Mouse (Mus musculus): Measurements from ENCODE around the gene Mlip.
"Not testable (repeated sequence)": the region's sequence is repeated elsewhere in the genome, so short reads cannot be mapped to it uniquely, and the experiment has no call there.

The Mlip gene

DNA sequence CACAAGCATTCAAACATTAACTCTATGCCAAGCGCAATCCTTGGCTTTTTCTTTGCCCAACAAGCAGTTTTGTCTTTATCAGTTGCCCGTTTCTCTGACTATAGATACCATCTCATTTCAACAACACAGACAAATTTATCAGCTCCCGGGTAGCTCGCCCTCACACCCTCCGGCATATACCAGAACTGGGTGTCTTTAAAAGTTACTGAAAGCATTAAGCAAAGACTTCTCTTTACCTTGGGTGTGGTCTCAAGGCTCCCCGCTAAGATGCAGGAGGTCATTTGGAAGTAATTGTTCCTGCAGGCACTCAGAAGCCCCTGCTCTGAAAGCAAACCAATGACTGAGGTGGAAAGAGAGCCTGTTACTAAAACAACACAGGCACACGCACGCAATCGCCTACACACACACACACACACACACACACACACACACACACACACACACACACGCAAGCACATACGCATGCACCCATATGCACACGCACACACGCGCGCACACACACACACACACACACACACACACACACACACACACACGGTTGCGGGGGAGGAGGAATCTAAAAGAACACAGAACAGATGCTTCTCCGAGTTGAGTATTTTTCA is 101.2 kb downstream of the Mlip start:
- in situ Hi-C loops (cut with MboI; ENCODE audit: low sequenced_read_pairs): no loop called here

- in situ Hi-C loops (cut with MboI; ENCODE audit: low sequenced_read_pairs): no loop called here
Measured at GRCm38 (mm10) chr9:77198250-77198649, 154.5 kb downstream of the Mlip start.

DNA sequence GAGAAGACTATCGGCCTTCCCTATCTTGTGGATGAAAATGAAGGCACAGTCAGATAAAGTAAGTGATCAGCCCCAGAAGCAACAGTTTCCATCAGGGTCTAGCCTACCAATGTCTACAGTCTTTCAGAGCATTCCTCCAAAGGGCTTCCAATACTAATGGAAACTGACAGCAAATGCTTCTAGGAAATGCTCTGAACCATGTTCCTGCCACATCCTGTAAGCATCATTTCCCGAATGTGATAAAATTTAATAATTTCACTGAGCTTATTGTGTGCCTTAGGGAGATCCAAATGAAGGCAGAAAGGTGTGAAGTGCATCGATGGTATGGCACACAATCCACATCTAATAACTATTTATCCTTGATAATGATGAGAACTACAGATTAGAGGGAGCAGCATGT is 173.3 kb downstream of the Mlip start:
- in situ Hi-C loops (cut with MboI; ENCODE audit: low sequenced_read_pairs): no loop called here

DNA sequence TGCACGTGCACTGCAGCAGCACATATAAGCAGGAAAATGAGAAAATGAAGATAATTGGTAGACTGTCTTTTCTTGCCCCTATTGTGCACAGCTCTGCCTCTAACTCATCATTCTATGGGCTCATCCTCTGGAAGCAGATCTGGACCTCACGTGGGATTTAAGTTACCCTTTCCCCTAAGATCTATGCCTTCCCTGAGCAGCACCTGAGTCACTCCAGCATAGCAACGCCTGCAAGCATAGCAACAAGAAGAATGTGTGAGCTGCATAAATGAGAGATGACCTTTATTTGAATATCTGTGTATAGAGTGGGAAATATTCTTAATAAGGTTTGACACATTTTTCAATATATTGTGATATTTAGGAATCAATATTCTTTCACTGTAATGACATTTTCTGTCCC is 176.9 kb downstream of the Mlip start:
- in situ Hi-C loops (cut with MboI; ENCODE audit: low sequenced_read_pairs): no loop called here

- in situ Hi-C loops (cut with MboI; ENCODE audit: low sequenced_read_pairs): no loop called here
Measured at GRCm38 (mm10) chr9:77172044-77172443, 180.7 kb downstream of the Mlip start.

DNA sequence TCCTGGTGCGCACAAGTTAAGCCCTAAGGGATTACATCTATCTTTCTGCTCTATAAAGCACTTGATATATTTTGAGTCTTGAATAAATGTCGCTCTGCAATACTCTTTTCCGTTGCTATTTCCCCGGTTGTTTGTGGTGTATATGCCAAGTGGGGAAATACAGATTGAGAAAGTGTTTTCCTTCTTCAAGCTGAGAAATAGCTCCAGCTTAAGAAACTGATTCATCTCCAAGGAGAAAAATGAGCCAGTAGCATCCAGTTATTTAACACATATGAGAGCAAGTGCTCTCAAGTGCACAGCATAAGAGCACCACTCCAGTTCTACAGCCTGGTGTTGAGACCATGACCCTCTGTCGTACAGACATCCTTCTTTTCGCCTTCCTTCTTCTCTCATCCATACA is 186.9 kb downstream of the Mlip start:
- in situ Hi-C loops (cut with MboI; ENCODE audit: low sequenced_read_pairs): no loop called here

GRCm38 (mm10) chr9:77161764-77162163 is 191.0 kb downstream of the Mlip start:
- in situ Hi-C loops (cut with MboI; ENCODE audit: low sequenced_read_pairs): no loop called here

DNA sequence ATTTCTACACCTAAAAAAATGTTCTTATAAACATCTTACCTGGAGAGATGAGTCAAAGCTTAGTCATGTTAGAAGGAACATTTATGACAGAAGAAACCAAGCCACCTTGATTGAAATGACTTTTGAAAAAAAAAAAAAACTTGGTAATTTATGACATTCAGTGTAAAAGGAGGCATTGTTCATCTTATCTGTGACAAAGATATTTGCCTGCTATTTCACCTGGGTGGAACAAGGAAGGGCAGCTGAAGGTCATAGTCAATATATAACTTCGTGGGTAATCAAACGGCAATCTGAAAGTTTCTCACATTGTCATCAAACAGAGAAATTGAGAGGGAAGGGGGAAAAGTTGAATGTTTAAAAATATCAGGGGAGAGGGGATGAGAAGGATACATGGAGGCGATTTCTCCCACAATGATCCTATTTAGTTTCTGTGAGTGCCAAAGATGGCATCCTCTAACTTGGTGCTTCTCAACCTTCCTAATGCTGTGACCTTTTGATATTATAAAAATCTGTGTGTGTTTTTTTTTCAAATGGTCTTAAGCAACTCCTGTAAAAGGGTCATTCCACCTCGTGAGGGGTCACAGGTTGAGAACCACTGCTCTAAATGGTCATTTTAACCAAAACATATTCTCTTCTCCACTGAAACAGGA is 192.4 kb downstream of the Mlip start:
- in situ Hi-C loops (cut with MboI; ENCODE audit: low sequenced_read_pairs): no loop called here

DNA sequence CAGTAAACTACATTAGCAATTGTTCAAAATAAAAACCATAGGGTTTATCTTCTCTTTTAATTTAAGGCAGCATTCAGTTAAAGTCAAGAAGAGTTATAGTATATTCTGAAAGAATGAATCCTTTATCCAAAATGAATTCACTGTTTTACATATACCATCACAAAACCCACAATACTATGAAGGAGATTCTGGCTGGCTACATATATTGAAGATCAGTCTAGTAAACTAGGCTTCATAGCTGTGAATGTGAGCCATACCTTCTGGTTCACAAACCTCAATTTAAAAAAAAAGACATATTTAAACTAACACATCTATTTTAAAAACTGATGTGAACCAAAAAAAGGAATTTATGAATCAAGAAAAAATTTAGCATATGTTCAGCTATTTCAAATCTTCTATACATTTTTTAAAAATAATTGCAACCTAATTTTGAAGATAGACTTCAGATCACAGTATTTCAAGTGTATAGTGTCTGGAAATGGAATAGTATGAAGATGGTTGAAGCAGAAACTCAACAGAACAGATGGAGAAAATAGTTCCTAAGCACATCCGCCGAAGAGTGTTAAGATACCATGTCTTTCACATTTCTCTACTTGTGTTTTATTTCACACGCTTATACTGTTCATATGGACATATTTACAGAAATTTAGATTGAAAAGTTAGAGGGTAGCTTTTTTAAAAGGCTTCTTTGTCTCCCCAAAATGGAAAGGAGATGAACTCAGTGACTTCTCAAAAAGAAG is 204.1 kb downstream of the Mlip start:
- in situ Hi-C loops (cut with MboI; ENCODE audit: low sequenced_read_pairs): no loop called here

DNA sequence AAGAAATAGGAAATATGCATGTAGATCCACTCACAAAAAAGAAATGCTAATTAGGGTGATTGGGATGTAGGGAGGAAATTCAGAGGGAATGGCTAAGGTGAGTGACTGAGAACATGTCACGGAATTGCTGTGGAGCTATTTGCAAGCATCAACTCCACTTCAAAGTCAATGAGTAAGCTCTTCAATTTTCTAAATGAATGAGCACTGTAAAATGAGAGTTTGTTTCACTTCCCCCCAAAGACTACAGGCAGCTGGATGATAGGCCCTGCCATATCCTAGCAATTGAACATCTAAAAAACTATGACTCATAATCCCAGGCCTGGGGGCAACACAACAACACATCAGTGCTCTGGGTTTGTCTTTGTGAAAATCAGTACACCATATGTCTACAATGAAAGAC is 233.0 kb downstream of the Mlip start:
- in situ Hi-C loops (cut with MboI; ENCODE audit: low sequenced_read_pairs): no loop called here

GRCm38 (mm10) chr9:77096886-77097285 is 255.9 kb downstream of the Mlip start:
- in situ Hi-C loops (cut with MboI; ENCODE audit: low sequenced_read_pairs): no loop called here

DNA sequence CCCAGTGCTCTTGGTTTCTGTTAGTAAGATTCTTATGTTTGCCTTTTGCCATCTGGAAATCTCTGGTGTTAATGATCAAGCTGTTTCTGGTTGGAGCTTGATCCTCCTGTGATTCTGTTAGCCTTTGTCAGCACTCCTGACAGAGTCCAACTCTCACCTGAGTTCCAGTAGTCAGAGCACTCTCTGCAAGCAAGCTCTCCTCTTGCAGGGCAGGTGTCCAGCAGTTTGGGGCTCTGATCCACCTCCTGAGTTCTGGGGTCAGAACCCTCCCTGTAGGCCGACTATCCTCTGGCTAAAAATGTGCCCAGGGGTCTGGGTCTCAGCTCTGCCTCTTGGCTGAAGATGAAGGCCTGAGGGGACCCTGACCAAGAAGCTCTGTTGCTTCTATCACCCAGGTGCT is 269.5 kb downstream of the Mlip start:
- in situ Hi-C loops (cut with MboI; ENCODE audit: low sequenced_read_pairs): not testable (repeated sequence)

GRCm38 (mm10) chr9:77071676-77072075 is 281.1 kb downstream of the Mlip start:
- in situ Hi-C loops (cut with MboI; ENCODE audit: low sequenced_read_pairs): no loop called here

GRCm38 (mm10) chr9:77056611-77057010 is 296.2 kb downstream of the Mlip start:
- in situ Hi-C loops (cut with MboI; ENCODE audit: low sequenced_read_pairs): no loop called here

DNA sequence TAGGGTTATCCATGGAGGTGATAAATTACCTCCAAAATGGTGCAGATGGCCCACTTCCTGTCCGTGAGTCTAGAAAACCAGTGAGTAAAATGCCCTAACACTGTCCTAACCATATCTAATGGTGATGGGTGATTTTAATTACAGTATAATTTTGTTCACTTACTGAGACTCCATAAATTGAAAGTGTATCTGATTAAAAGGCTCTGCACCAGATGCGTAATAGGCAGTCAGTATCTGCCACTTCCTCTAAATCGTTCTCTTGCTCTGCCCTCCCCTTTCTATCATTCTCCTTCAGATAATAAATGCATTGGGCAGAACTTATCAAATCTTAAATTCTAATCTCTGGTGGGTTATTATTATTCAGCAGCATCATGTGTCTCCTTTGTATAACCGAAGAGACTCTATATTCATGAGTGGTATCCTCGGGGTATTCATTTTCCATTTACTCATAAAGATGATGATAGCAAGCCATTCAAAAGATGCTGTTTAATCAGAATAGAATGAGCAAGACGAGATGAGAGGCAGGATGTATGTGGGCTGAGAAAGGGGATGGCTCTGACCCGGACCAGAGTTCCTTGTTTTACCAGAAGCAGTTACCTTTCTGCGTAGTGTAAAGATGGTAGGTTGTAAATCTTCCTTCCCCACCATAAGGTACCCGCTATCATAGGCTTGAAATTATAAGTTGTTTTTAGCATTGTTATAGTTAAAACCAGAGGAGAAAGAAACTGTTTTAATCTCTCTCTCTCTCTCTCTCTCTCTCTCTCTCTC is 298.2 kb downstream of the Mlip start:
- in situ Hi-C loops (cut with MboI; ENCODE audit: low sequenced_read_pairs): no loop called here

Data from CH12F3 (cell line).